Mouse (Mus musculus): Measurements from ENCODE around the gene Ttll13. TPM values are rescaled to one million over a fixed set of nuclear protein-coding genes. Genes with fewer than 3 reads are reported as not detected.

Gene Ttll13
- polyA plus RNA-seq, 1 experiment from 2014 or later: 1.2 TPM

- Histone ChIP-seq H3K9me3 (ENCODE audit: control insufficient read depth, low read length) (no peaks in the 10 kb centered on the region), H3K9ac (replicated peaks; ENCODE audit: low read depth, low read length) (no peak overlapping the region), H3K4me1 (replicated peaks; ENCODE audit: control insufficient read depth, insufficient read depth, low read length) (no peaks in the 10 kb centered on the region), H3K4me3 (replicated peaks; ENCODE audit: low read length) (no peak overlapping the region), H3K27ac (ENCODE audit: low read length) (no peak overlapping the region), H3K4me2 (ENCODE audit: low read length) (no peak overlapping the region), H3K36me3 (ENCODE audit: control insufficient read depth, insufficient read depth) (peaks cover 46% of the 10 kb centered on the region), H3K27me3 (replicated peaks; ENCODE audit: control insufficient read depth, insufficient read depth, low read length) (no peaks in the 10 kb centered on the region)
- ATAC-seq: no peak
- WGBS: 94% methylated on average over 6 of the region's 6 CpGs
These were observed 39.5 kb downstream of the Ttll13 start for GRCm38 (mm10) chr7:80285725-80286124.

- no peak for ATAC-seq
- Histone ChIP-seq H3K4me3 (replicated peaks; ENCODE audit: low read length) (no peak overlapping the region), H3K4me2 (ENCODE audit: low read length) (no peak overlapping the region), H3K9me3 (ENCODE audit: control insufficient read depth, low read length) (no peaks in the 10 kb centered on the region), H3K27ac (ENCODE audit: low read length) (no peak overlapping the region), H3K9ac (replicated peaks; ENCODE audit: low read depth, low read length) (no peak overlapping the region), H3K27me3 (replicated peaks; ENCODE audit: control insufficient read depth, insufficient read depth, low read length) (no peaks in the 10 kb centered on the region), H3K4me1 (replicated peaks; ENCODE audit: control insufficient read depth, insufficient read depth, low read length) (no peaks in the 10 kb centered on the region), H3K36me3 (ENCODE audit: control insufficient read depth, insufficient read depth) (peaks cover 42% of the 10 kb centered on the region)
- 87% methylated on average over 10 of the region's 10 CpGs for WGBS
These were observed 41.6 kb downstream of the Ttll13 start for GRCm38 (mm10) chr7:80287736-80288135.

DNA sequence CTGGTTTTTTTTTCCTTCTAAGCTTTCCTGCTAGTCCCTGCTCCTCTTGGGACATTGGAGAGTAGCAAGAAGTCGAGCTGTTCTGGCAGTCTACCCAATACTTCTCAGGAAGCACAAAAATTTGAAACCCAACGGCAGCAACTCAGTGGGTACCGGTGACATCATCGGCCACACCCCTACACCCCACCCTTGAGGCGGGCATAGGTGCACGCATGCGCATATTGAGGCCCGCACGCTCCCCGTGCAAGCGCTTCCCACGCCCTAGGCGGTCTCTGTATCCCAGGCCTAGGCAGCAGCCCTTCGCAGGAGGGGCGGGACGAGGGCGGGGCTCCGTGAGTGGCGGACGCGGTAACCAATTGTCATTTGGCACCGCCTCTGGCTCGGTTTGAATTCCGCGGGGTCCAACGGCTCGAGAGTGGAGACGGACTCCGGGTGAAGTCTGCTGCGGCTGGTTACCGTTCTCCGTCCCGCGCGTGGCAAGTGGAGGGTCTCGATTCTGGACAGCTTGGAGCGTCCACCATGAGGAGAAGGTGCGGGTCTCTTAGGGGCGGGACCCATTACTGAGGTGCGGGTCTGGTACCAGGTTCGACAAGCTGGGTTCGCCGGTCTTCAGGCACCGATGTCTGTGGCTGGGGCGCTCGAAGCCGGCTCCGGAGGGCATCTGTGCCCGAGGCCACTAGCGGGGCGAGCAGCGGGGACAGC lies 48.0 kb downstream of the Ttll13 start, which contains the start of gene Prc1:
Prc1 (plus strand) TSS at position 389 of the 702 bp plus-strand sequence.
- no peaks in the 10 kb centered on the region for H3K9me3 ChIP-seq (ENCODE audit: control insufficient read depth, low read length)
- H3K9ac ChIP-seq (replicated peaks; ENCODE audit: low read depth, low read length): peak within 1 kb of the TSS; percentile 72
- H3K4me3 ChIP-seq (replicated peaks; ENCODE audit: low read length): peak within 1 kb of the TSS; percentile 81
- peak within 1 kb of the TSS; percentile 95 for H3K4me2 ChIP-seq (ENCODE audit: low read length)
- peak within 1 kb of the TSS; percentile 41; the same call in 1 of the 2 replicates for H3K27ac ChIP-seq (ENCODE audit: low read length)
- no peaks in the 10 kb centered on the region for H3K36me3 ChIP-seq (ENCODE audit: control insufficient read depth, insufficient read depth)
- H3K4me1 ChIP-seq (replicated peaks; ENCODE audit: control insufficient read depth, insufficient read depth, low read length): peaks cover 10% of the 10 kb centered on the region
- H3K27me3 ChIP-seq (replicated peaks; ENCODE audit: control insufficient read depth, insufficient read depth, low read length): no peaks in the 10 kb centered on the region
- peak; percentile 99 for ATAC-seq
- WGBS: under 1% methylated on average over 52 of the region's 52 CpGs

DNA sequence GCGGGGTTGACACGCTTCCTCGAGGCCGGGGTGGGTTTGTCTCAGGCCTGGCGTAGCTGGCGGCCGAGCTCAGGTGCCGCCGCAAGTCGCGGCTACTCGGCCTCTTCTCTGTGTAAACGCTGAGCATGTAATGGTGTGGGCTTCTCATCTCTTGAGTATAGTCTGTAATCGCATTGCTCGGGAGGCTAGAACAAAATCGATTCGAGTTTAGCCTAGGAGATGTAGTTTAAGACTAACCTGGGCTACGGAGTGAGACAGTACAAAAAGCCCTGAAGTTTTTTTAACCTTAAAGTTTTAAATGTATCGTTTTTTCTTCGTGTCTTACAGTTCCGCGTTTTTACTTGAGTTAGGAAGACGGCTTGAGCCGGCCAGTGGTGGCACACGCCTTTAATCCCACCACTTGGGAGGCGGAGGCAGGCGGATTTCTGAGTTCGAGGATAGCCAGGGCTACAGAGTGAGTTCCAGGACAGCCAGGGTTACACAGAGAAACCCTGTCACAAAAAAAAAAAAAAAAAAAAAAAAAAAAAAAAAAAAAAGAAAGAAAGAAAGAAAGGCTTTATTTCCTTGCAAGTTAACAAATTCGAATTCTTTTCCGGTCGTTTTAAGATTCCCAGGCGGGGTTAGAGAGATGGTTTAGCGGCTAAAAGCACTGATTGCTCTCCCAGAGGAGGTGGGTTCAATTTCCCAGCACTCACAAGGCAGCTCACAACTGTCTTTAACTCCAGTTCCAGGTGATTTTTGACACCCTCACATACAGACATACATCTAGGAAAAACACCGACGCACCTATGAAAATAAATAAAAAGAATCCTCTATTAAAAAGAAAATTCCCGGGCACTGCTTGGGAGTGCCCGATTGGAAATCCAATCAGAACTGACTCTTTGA lies 48.8 kb downstream of the Ttll13 start:
- Histone ChIP-seq H3K4me2 (ENCODE audit: low read length) (peak overlapping the region; percentile 95), H3K36me3 (ENCODE audit: control insufficient read depth, insufficient read depth) (no peaks in the 10 kb centered on the region), H3K9me3 (ENCODE audit: control insufficient read depth, low read length) (no peaks in the 10 kb centered on the region), H3K27me3 (replicated peaks; ENCODE audit: control insufficient read depth, insufficient read depth, low read length) (no peaks in the 10 kb centered on the region), H3K9ac (replicated peaks; ENCODE audit: low read depth, low read length) (peak overlapping the region; percentile 72), H3K4me1 (replicated peaks; ENCODE audit: control insufficient read depth, insufficient read depth, low read length) (peaks cover 10% of the 10 kb centered on the region), H3K4me3 (replicated peaks; ENCODE audit: low read length) (peak overlapping the region; percentile 81), H3K27ac (ENCODE audit: low read length) (peak overlapping the region; percentile 41; the same call in 1 of the 2 replicates)
- peak; percentile 34; the same call in 1 of the 2 replicates for ATAC-seq
- WGBS: 7% methylated on average over 37 of the region's 37 CpGs

GRCm38 (mm10) chr7:80296462-80296861 lies 50.3 kb downstream of the Ttll13 start:
- Histone ChIP-seq H3K36me3 (ENCODE audit: control insufficient read depth, insufficient read depth) (no peaks in the 10 kb centered on the region), H3K4me3 (replicated peaks; ENCODE audit: low read length) (no peak overlapping the region), H3K9me3 (ENCODE audit: control insufficient read depth, low read length) (no peaks in the 10 kb centered on the region), H3K27ac (ENCODE audit: low read length) (no peak overlapping the region), H3K4me2 (ENCODE audit: low read length) (0 out of 2 replicates have a peak overlapping the region, but pooled peaks have one; percentile 5), H3K27me3 (replicated peaks; ENCODE audit: control insufficient read depth, insufficient read depth, low read length) (no peaks in the 10 kb centered on the region), H3K4me1 (replicated peaks; ENCODE audit: control insufficient read depth, insufficient read depth, low read length) (peaks cover 10% of the 10 kb centered on the region), H3K9ac (replicated peaks; ENCODE audit: low read depth, low read length) (no peak overlapping the region)
- WGBS: 83% methylated on average over 6 of the region's 6 CpGs
- no peak for ATAC-seq

DNA sequence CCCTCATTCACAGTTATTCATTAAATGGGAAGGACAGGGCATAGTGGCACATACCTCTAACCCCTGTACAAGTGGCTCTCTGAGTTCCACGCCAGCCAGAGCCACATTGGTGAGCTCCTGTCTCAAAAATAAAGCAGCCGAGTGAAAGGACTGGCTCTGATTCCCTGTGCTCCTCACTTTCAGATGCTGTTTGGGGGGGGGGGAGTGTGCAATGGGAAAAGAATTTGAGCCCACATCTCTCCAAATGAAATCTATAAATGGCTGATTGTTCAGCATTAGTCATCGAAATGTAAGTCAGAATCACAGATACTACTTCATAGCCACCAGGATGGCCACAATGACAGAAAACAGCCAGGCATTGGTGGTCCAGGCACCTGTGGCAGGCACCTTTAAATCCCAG lies 50.9 kb downstream of the Ttll13 start:
- WGBS: 69% methylated on average over 3 of the region's 3 CpGs
- ATAC-seq: no peak
- Histone ChIP-seq H3K4me1 (replicated peaks; ENCODE audit: control insufficient read depth, insufficient read depth, low read length) (peaks cover 10% of the 10 kb centered on the region), H3K4me3 (replicated peaks; ENCODE audit: low read length) (no peak overlapping the region), H3K4me2 (ENCODE audit: low read length) (no peak overlapping the region), H3K36me3 (ENCODE audit: control insufficient read depth, insufficient read depth) (no peaks in the 10 kb centered on the region), H3K9ac (replicated peaks; ENCODE audit: low read depth, low read length) (no peak overlapping the region), H3K27me3 (replicated peaks; ENCODE audit: control insufficient read depth, insufficient read depth, low read length) (no peaks in the 10 kb centered on the region), H3K27ac (ENCODE audit: low read length) (no peak overlapping the region), H3K9me3 (ENCODE audit: control insufficient read depth, low read length) (no peaks in the 10 kb centered on the region)

GRCm38 (mm10) chr7:80298754-80299153 lies 52.6 kb downstream of the Ttll13 start:
- 91% methylated on average over 4 of the region's 4 CpGs for WGBS
- Histone ChIP-seq H3K4me3 (replicated peaks; ENCODE audit: low read length) (no peak overlapping the region), H3K36me3 (ENCODE audit: control insufficient read depth, insufficient read depth) (no peaks in the 10 kb centered on the region), H3K27ac (ENCODE audit: low read length) (no peak overlapping the region), H3K9ac (replicated peaks; ENCODE audit: low read depth, low read length) (no peak overlapping the region), H3K27me3 (replicated peaks; ENCODE audit: control insufficient read depth, insufficient read depth, low read length) (no peaks in the 10 kb centered on the region), H3K4me1 (replicated peaks; ENCODE audit: control insufficient read depth, insufficient read depth, low read length) (peaks cover 10% of the 10 kb centered on the region), H3K9me3 (ENCODE audit: control insufficient read depth, low read length) (no peaks in the 10 kb centered on the region), H3K4me2 (ENCODE audit: low read length) (no peak overlapping the region)
- ATAC-seq: no peak

DNA sequence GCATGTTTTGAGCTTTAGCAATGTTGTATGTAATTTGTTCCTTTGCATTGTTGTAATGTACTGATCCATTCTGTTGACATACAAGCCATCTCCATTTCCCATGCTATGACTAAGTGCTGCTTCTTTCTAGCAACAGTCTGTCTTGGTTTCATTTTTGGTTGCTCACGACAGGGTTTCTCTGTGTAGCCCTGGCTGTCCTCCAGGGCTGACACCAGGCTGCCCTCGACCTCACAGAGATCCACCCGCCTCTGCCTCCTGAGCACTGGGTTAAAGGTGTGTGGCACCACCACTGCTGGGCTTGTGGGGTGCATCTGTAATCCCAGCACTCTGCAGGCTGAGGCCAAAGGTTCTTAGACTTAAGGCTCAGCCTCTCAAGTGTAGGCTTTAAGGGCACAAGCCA lies 53.4 kb downstream of the Ttll13 start:
- H3K4me1 ChIP-seq (replicated peaks; ENCODE audit: control insufficient read depth, insufficient read depth, low read length): peaks cover 10% of the 10 kb centered on the region
- 86% methylated on average over 3 of the region's 3 CpGs for whole genome bisulfite sequencing
- ATAC-seq: no peak

DNA sequence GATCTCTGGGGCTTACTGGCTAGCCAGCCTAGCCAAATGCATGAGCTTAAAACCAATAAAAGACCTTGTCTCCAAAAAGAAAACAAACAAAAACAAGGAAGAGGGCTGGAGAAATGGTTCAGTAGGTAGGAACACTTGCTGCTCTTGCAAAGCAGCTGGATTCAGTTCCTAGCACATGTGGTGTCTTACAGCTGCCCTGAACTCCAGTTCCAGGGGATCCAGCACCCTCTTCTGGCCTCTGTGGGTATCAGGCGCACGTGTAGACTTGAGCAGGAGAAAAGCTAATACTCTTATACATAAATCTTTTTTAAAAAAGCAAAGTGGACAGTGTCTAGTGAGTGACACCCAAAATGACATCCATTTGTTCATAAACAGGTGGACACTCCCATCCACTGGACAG lies 55.3 kb downstream of the Ttll13 start:
- Histone ChIP-seq H3K4me3 (replicated peaks; ENCODE audit: low read length) (no peak overlapping the region), H3K27me3 (replicated peaks; ENCODE audit: control insufficient read depth, insufficient read depth, low read length) (no peaks in the 10 kb centered on the region), H3K4me1 (replicated peaks; ENCODE audit: control insufficient read depth, insufficient read depth, low read length) (peaks cover 3% of the 10 kb centered on the region), H3K9me3 (ENCODE audit: control insufficient read depth, low read length) (no peaks in the 10 kb centered on the region), H3K36me3 (ENCODE audit: control insufficient read depth, insufficient read depth) (0 out of 2 replicates have a peak, but pooled peaks cover 4% of the 10 kb centered on the region), H3K9ac (replicated peaks; ENCODE audit: low read depth, low read length) (no peak overlapping the region), H3K4me2 (ENCODE audit: low read length) (no peak overlapping the region), H3K27ac (ENCODE audit: low read length) (no peak overlapping the region)
- ATAC-seq: no peak
- WGBS: 87% methylated on average over 2 of the region's 2 CpGs

More for the DNA sequence above, 53.4 kb downstream of the Ttll13 start:
- H3K27ac ChIP-seq (ENCODE audit: low read length): no peak overlapping the region
- no peaks in the 10 kb centered on the region for H3K27me3 ChIP-seq (replicated peaks; ENCODE audit: control insufficient read depth, insufficient read depth, low read length)
- no peaks in the 10 kb centered on the region for H3K9me3 ChIP-seq (ENCODE audit: control insufficient read depth, low read length)
- no peaks in the 10 kb centered on the region for H3K36me3 ChIP-seq (ENCODE audit: control insufficient read depth, insufficient read depth)
- H3K9ac ChIP-seq (replicated peaks; ENCODE audit: low read depth, low read length): no peak overlapping the region
- no peak overlapping the region for H3K4me3 ChIP-seq (replicated peaks; ENCODE audit: low read length)
- no peak overlapping the region for H3K4me2 ChIP-seq (ENCODE audit: low read length)

Data from forebrain, embryonic 16.5 days (tissue).